Mouse (Mus musculus): ENCODE measurements at regions not wholly inside any gene's neighbourhood (a gene's known extent, or its start where the extent isn't known, plus 50 kb on each side); places are given as distances from the start of the nearest gene placed in this dataset.

- peak; percentile 60 to 70 for DNase-seq
Observed at GRCm38 (mm10) chr12:69451110-69451509, 78.9 kb upstream of the Gm9887 start.

GRCm38 (mm10) chr12:69447962-69448767 lies 75.9 kb upstream of the Gm9887 start:
- DNase-seq: no peak

- no peak for DNase-seq
Observed at GRCm38 (mm10) chr12:69447322-69447827, 75.1 kb upstream of the Gm9887 start.

GRCm38 (mm10) chr12:69446468-69447321 lies 74.4 kb upstream of the Gm9887 start:
- DNase-seq: peak; percentile 37 to 49

GRCm38 (mm10) chr12:69446085-69446467 lies 73.8 kb upstream of the Gm9887 start:
- DNase-seq: no peak

GRCm38 (mm10) chr12:69442321-69442720 lies 70.1 kb upstream of the Gm9887 start:
- DNase-seq: no peak

- no peak for DNase-seq
Observed at GRCm38 (mm10) chr12:69441764-69442163, 69.5 kb upstream of the Gm9887 start.

GRCm38 (mm10) chr12:69438271-69438670 lies 66.0 kb upstream of the Gm9887 start:
- no peak for DNase-seq

GRCm38 (mm10) chr12:69436839-69437501 lies 64.7 kb upstream of the Gm9887 start:
- DNase-seq: no peak

- DNase-seq: no peak
Observed at GRCm38 (mm10) chr12:69434315-69434714, 62.1 kb upstream of the Gm9887 start.

- DNase-seq: no peak
Observed at GRCm38 (mm10) chr12:69432086-69432485, 59.8 kb upstream of the Gm9887 start.

GRCm38 (mm10) chr12:69428108-69428507 lies 55.9 kb upstream of the Gm9887 start:
- no peak for DNase-seq

GRCm38 (mm10) chr12:69425610-69426009 lies 53.4 kb upstream of the Gm9887 start:
- no peak for DNase-seq

GRCm38 (mm10) chr12:69424971-69425370 lies 52.7 kb upstream of the Gm9887 start:
- DNase-seq: peak in 1 of 2 experiments; percentile 52

Measured in kidney, adult 8-10 months (tissue).